Mouse (Mus musculus): ENCODE results near the gene Hoxc12. TPM values are rescaled to one million over a fixed set of nuclear protein-coding genes. Genes with fewer than 3 reads are reported as not detected.
A peak's percentile ranks its signal among the peaks of the same experiment; 100 is the strongest.

Hoxc12 gene
- polyA plus RNA-seq, 1 experiment from 2014 or later, result not detected

GRCm38 (mm10) chr15:102922636-102923500, 13.7 kb upstream of the Hoxc12 start:
- Histone ChIP-seq H3K4me3 (ENCODE audit: control insufficient read depth in 1 of 2, insufficient read depth in 1 of 2, low read depth in 1 of 2, low read length in 2 of 2) (no peak overlapping the region), H3K36me3 (ENCODE audit: control insufficient read depth, insufficient read depth, low read length) (no peaks in the 10 kb centered on the region), H3K4me2 (ENCODE audit: low read length) (no peak overlapping the region), H3K27ac (replicated peaks in 1 of 2; ENCODE audit: control insufficient read depth in 1 of 2, insufficient read depth in 1 of 2, low read depth in 2 of 2, low read length in 2 of 2) (no peak overlapping the region), H3K4me1 (ENCODE audit: control insufficient read depth in 2 of 2, insufficient read depth in 2 of 2, low read length in 2 of 2) (peaks cover 3 to 7% of the 10 kb centered on the region in 2 experiments; a peak in 2 of 4 replicates), H3K9me3 (ENCODE audit: control insufficient read depth, low read length) (no peaks in the 10 kb centered on the region), H3K27me3 (ENCODE audit: control insufficient read depth, insufficient read depth, low read length) (peaks cover 100% of the 10 kb centered on the region), H3K9ac (ENCODE audit: low read length) (no peak overlapping the region)
- ATAC-seq (ENCODE audit: insufficient number of reproducible peaks, insufficient read depth, low FRiP score, low read depth), result no peak
- WGBS, result 15% methylated on average over 6 of the region's 6 CpGs

- 2% methylated on average over 40 of the region's 40 CpGs for WGBS
- no peak for ATAC-seq (ENCODE audit: insufficient number of reproducible peaks, insufficient read depth, low FRiP score, low read depth)
- H3K4me2 ChIP-seq (ENCODE audit: low read length), result no peak overlapping the region
Measured at GRCm38 (mm10) chr15:102927032-102927645, 9.4 kb upstream of the Hoxc12 start.

GRCm38 (mm10) chr15:102931706-102932358, 4.7 kb upstream of the Hoxc12 start:
- Histone ChIP-seq H3K4me3 (ENCODE audit: control insufficient read depth in 1 of 2, insufficient read depth in 1 of 2, low read depth in 1 of 2, low read length in 2 of 2) (no peak overlapping the region), H3K9me3 (ENCODE audit: control insufficient read depth, low read length) (no peaks in the 10 kb centered on the region), H3K4me1 (ENCODE audit: control insufficient read depth in 2 of 2, insufficient read depth in 2 of 2, low read length in 2 of 2) (peaks cover 0 to 4% of the 10 kb centered on the region in 2 experiments; a peak in 1 of 4 replicates), H3K36me3 (ENCODE audit: control insufficient read depth, insufficient read depth, low read length) (no peaks in the 10 kb centered on the region), H3K4me2 (ENCODE audit: low read length) (no peak overlapping the region), H3K27ac (replicated peaks in 1 of 2; ENCODE audit: control insufficient read depth in 1 of 2, insufficient read depth in 1 of 2, low read depth in 2 of 2, low read length in 2 of 2) (no peak overlapping the region), H3K27me3 (ENCODE audit: control insufficient read depth, insufficient read depth, low read length) (peaks cover 100% of the 10 kb centered on the region), H3K9ac (ENCODE audit: low read length) (no peak overlapping the region)
- whole genome bisulfite sequencing, result 0% methylated on average over 23 of the region's 23 CpGs
- ATAC-seq (ENCODE audit: insufficient number of reproducible peaks, insufficient read depth, low FRiP score, low read depth), result no peak

More at GRCm38 (mm10) chr15:102927032-102927645, 9.4 kb upstream of the Hoxc12 start:
- H3K27ac ChIP-seq (replicated peaks in 1 of 2; ENCODE audit: control insufficient read depth in 1 of 2, insufficient read depth in 1 of 2, low read depth in 2 of 2, low read length in 2 of 2), result no peak overlapping the region
- peaks cover 100% of the 10 kb centered on the region for H3K27me3 ChIP-seq (ENCODE audit: control insufficient read depth, insufficient read depth, low read length)
- H3K4me1 ChIP-seq (ENCODE audit: control insufficient read depth in 2 of 2, insufficient read depth in 2 of 2, low read length in 2 of 2), result no peaks in the 10 kb centered on the region
- H3K36me3 ChIP-seq (ENCODE audit: control insufficient read depth, insufficient read depth, low read length), result no peaks in the 10 kb centered on the region
- no peak overlapping the region for H3K9ac ChIP-seq (ENCODE audit: low read length)
- no peak overlapping the region for H3K4me3 ChIP-seq (ENCODE audit: control insufficient read depth in 1 of 2, insufficient read depth in 1 of 2, low read depth in 1 of 2, low read length in 2 of 2)
- H3K9me3 ChIP-seq (ENCODE audit: control insufficient read depth, low read length), result no peaks in the 10 kb centered on the region

- no peak overlapping the region for H3K4me3 ChIP-seq (ENCODE audit: control insufficient read depth in 1 of 2, insufficient read depth in 1 of 2, low read depth in 1 of 2, low read length in 2 of 2)
- no peak overlapping the region for H3K9ac ChIP-seq (ENCODE audit: low read length)
- no peak overlapping the region for H3K4me2 ChIP-seq (ENCODE audit: low read length)
- H3K27me3 ChIP-seq (ENCODE audit: control insufficient read depth, insufficient read depth, low read length), result peaks cover 100% of the 10 kb centered on the region
- WGBS, result 4% methylated on average over 12 of the region's 12 CpGs
- no peak overlapping the region for H3K27ac ChIP-seq (replicated peaks in 1 of 2; ENCODE audit: control insufficient read depth in 1 of 2, insufficient read depth in 1 of 2, low read depth in 2 of 2, low read length in 2 of 2)
- H3K9me3 ChIP-seq (ENCODE audit: control insufficient read depth, low read length), result no peaks in the 10 kb centered on the region
- H3K4me1 ChIP-seq (ENCODE audit: control insufficient read depth in 2 of 2, insufficient read depth in 2 of 2, low read length in 2 of 2), result peaks cover 0 to 4% of the 10 kb centered on the region in 2 experiments; a peak in 1 of 4 replicates
- no peaks in the 10 kb centered on the region for H3K36me3 ChIP-seq (ENCODE audit: control insufficient read depth, insufficient read depth, low read length)
- ATAC-seq (ENCODE audit: insufficient number of reproducible peaks, insufficient read depth, low FRiP score, low read depth), result no peak
Measured at GRCm38 (mm10) chr15:102934438-102934837, 2.1 kb upstream of the Hoxc12 start.

GRCm38 (mm10) chr15:102934897-102935296, 1.7 kb upstream of the Hoxc12 start:
- Histone ChIP-seq H3K36me3 (ENCODE audit: control insufficient read depth, insufficient read depth, low read length) (no peaks in the 10 kb centered on the region), H3K4me1 (ENCODE audit: control insufficient read depth in 2 of 2, insufficient read depth in 2 of 2, low read length in 2 of 2) (peaks cover 0 to 4% of the 10 kb centered on the region in 2 experiments; a peak in 1 of 4 replicates), H3K9me3 (ENCODE audit: control insufficient read depth, low read length) (no peaks in the 10 kb centered on the region), H3K27ac (replicated peaks in 1 of 2; ENCODE audit: control insufficient read depth in 1 of 2, insufficient read depth in 1 of 2, low read depth in 2 of 2, low read length in 2 of 2) (no peak overlapping the region), H3K4me2 (ENCODE audit: low read length) (peak overlapping the region; percentile 32; the same call in 1 of the 2 replicates), H3K27me3 (ENCODE audit: control insufficient read depth, insufficient read depth, low read length) (peaks cover 100% of the 10 kb centered on the region), H3K4me3 (ENCODE audit: control insufficient read depth in 1 of 2, insufficient read depth in 1 of 2, low read depth in 1 of 2, low read length in 2 of 2) (peak overlapping the region in 1 of 2 experiments; percentile 16; a peak in 2 of 4 replicates), H3K9ac (ENCODE audit: low read length) (no peak overlapping the region)
- ATAC-seq (ENCODE audit: insufficient number of reproducible peaks, insufficient read depth, low FRiP score, low read depth), result no peak
- WGBS, result under 1% methylated on average over 26 of the region's 27 CpGs

GRCm38 (mm10) chr15:102937036-102937666, 594 bp downstream of the Hoxc12 start:
- Histone ChIP-seq H3K9ac (ENCODE audit: low read length) (no peak overlapping the region), H3K4me2 (ENCODE audit: low read length) (no peak overlapping the region), H3K4me3 (ENCODE audit: control insufficient read depth in 1 of 2, insufficient read depth in 1 of 2, low read depth in 1 of 2, low read length in 2 of 2) (no peak overlapping the region), H3K27ac (replicated peaks in 1 of 2; ENCODE audit: control insufficient read depth in 1 of 2, insufficient read depth in 1 of 2, low read depth in 2 of 2, low read length in 2 of 2) (no peak overlapping the region), H3K36me3 (ENCODE audit: control insufficient read depth, insufficient read depth, low read length) (no peaks in the 10 kb centered on the region), H3K27me3 (ENCODE audit: control insufficient read depth, insufficient read depth, low read length) (peaks cover 100% of the 10 kb centered on the region), H3K4me1 (ENCODE audit: control insufficient read depth in 2 of 2, insufficient read depth in 2 of 2, low read length in 2 of 2) (peaks cover 0 to 4% of the 10 kb centered on the region in 2 experiments; a peak in 1 of 4 replicates), H3K9me3 (ENCODE audit: control insufficient read depth, low read length) (no peaks in the 10 kb centered on the region)
- WGBS, result 2% methylated on average over 50 of the region's 50 CpGs
- no peak for ATAC-seq (ENCODE audit: insufficient number of reproducible peaks, insufficient read depth, low FRiP score, low read depth)

All from heart, embryonic 14.5 days (tissue).